Mouse (Mus musculus) effector memory CD4-positive, alpha-beta T cell, adult 7 months (primary cell): Measurements from ENCODE around the gene Gm33815. TPM values are rescaled to one million over a fixed set of nuclear protein-coding genes. Genes with fewer than 3 reads are reported as not detected.

Source experiments
- polyA plus RNA-seq: library from polyadenylated mRNA; unstranded; fragments of 100-300 nt; shearing (Covaris generic); gene quantifications from one replicate; pipeline ENCODE4 v1.2.1, GENCODE M21; 2017

The Gm33815 gene
- not detected for polyA plus RNA-seq

DNA sequence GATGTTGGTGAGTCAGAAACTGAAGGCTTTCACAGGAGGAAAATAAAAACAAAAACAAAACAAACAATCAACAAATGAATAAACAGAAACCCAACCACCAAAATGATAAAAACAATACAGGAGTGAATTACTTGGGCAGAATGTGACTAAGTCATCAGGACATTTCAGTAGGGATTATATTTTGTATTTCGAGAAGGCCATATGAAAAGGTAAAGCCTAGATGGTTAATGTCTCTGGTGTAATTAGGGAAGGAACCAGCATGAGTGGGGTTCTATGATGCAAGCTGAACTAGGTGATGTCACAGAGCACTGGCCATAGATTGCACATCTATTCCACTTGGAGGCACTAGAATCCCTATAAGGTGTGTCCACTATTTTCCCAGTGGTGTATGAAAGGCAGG lies at the start of gene Gm33815:
Gm33815 (plus strand) TSS at position 301 of the 400 bp plus-strand sequence.

